In the genomic region with DNA sequence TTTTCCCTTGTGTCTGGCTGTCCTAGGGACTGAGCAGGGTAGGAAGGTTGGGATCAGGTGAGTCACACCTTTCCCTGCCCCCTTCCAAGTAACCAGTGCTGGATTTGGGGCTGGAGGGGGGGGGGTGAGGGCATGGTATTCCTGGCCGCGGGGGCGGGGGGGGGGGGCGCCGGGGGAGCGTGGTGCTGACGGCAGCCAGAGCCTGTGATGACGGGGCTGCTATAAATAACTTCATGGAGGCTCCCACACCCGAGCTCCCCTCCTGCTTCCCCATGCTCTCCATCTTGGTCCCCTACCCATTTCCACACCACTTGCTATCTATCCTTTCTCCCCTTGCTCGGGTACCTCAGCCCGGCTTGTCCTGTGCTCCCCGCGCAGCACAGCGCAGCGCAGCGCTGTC, we compare ENCODE assay signal across 8 mouse cellular contexts. TPM values are rescaled to one million over a fixed set of nuclear protein-coding genes. Genes with fewer than 3 reads are reported as not detected.
DNase-seq lines count a peak whose midpoint lies in the region; TF ChIP-seq lines count a peak whose summit lies in the region.

No protein-coding gene starts in this region.

- no peaks in the 10 kb centered on the region for H3K9me3 ChIP-seq in heart, embryonic 10.5 days
- no peaks in the 10 kb centered on the region for H3K9me3 ChIP-seq in embryonic facial prominence, embryonic 10.5 days
- no peaks in the 10 kb centered on the region for H3K9me3 ChIP-seq in midbrain, embryonic 10.5 days (replicated peaks)

- no peak for TF ChIP-seq CTCF in thymus, adult 2 months (IDR thresholded peaks at IDR 0.05; ENCODE audit: borderline replicate concordance, control insufficient read depth, extremely low read depth, insufficient read depth, low read length, poor library complexity)

- H3K4me1 ChIP-seq in heart, embryonic 10.5 days: peaks cover 82% of the 10 kb centered on the region
- peaks cover 54% of the 10 kb centered on the region for H3K4me1 ChIP-seq in embryonic facial prominence, embryonic 10.5 days
- H3K4me1 ChIP-seq in midbrain, embryonic 10.5 days: peaks cover 62% of the 10 kb centered on the region
- peaks cover 20% of the 10 kb centered on the region for H3K4me1 ChIP-seq in thymus, adult 2 months (replicated peaks; ENCODE audit: control insufficient read depth, insufficient read depth, low read length)

- H3K27ac ChIP-seq in heart, embryonic 10.5 days: peak overlapping the region; percentile 89
- H3K27ac ChIP-seq in embryonic facial prominence, embryonic 10.5 days (replicated peaks): peak overlapping the region; percentile 88
- H3K27ac ChIP-seq in midbrain, embryonic 10.5 days (replicated peaks): peak overlapping the region; percentile 64
- H3K27ac ChIP-seq in thymus, adult 2 months (ENCODE audit: control insufficient read depth, insufficient read depth, low read length): no peak overlapping the region

- no peak for DNase-seq in heart, embryonic 10.5 days (ENCODE audit: low spot score)
- no peak for DNase-seq in heart, adult 8-10 months (ENCODE audit: low spot score)
- no peak for DNase-seq in embryonic facial prominence, embryonic 10.5 days (ENCODE audit: low spot score)
- DNase-seq in heart, postnatal 10 days: peak; percentile 42 to 50
- no peak for DNase-seq in midbrain, embryonic 10.5 days (ENCODE audit: low spot score)
- no peak for DNase-seq in cerebellum, adult 18-20 months
- no peak for DNase-seq in cerebellum, postnatal 36 days
- DNase-seq in thymus, adult 2 months: no peak

- peak overlapping the region; percentile 59 for H3K4me3 ChIP-seq in heart, embryonic 10.5 days
- H3K4me3 ChIP-seq in embryonic facial prominence, embryonic 10.5 days: peak overlapping the region; percentile 77
- peak overlapping the region; percentile 80 for H3K4me3 ChIP-seq in midbrain, embryonic 10.5 days
- H3K4me3 ChIP-seq in thymus, adult 2 months (ENCODE audit: control insufficient read depth, insufficient read depth, low read length): no peak overlapping the region

- WGBS in heart, embryonic 10.5 days: 7% methylated on average over 11 of the region's 16 CpGs
- WGBS in embryonic facial prominence, embryonic 10.5 days: 15% methylated on average over 15 of the region's 16 CpGs
- 16% methylated on average over 15 of the region's 16 CpGs for WGBS in midbrain, embryonic 10.5 days
- WGBS in thymus, adult 2 months: 72% methylated on average over 16 of the region's 16 CpGs

- H3K27me3 ChIP-seq in heart, embryonic 10.5 days (ENCODE audit: insufficient read depth, poor library complexity, severe bottlenecking): no peaks in the 10 kb centered on the region
- H3K27me3 ChIP-seq in embryonic facial prominence, embryonic 10.5 days (replicated peaks; ENCODE audit: low read depth, poor library complexity, severe bottlenecking): peaks cover 18% of the 10 kb centered on the region
- H3K27me3 ChIP-seq in midbrain, embryonic 10.5 days (ENCODE audit: low read depth, poor library complexity, severe bottlenecking): 0 out of 2 replicates have a peak, but pooled peaks cover 12% of the 10 kb centered on the region
- peaks cover 6% of the 10 kb centered on the region; the same call in 1 of the 2 replicates for H3K27me3 ChIP-seq in thymus, adult 2 months (ENCODE audit: control insufficient read depth, insufficient read depth, low read length)

- intact Hi-C loops in heart, postnatal 10 days (cut with DNase I): no loop called here

- H3K36me3 ChIP-seq in heart, embryonic 10.5 days: peaks cover 40% of the 10 kb centered on the region
- peaks cover 52% of the 10 kb centered on the region for H3K36me3 ChIP-seq in embryonic facial prominence, embryonic 10.5 days (replicated peaks)
- H3K36me3 ChIP-seq in midbrain, embryonic 10.5 days: peaks cover 43% of the 10 kb centered on the region
- no peaks in the 10 kb centered on the region for H3K36me3 ChIP-seq in thymus, adult 2 months (ENCODE audit: control insufficient read depth, insufficient read depth, low read length)

- no peak for TF ChIP-seq POLR2A in thymus, adult 2 months (IDR thresholded peaks at IDR 0.05; ENCODE audit: control insufficient read depth, extremely low read depth, insufficient read depth, low read length, poor library complexity)

RNA-seq across cellular contexts. Expression of a gene that starts 12.7 kb away (rescaled TPM):
- 0.86 and 1.6 TPM in 2 replicates for polyA plus RNA-seq in heart, embryonic 10.5 days (2016; fragmentation: Nextera tagmentation; extraction: Ambion mirVana)
- 1 to 10 TPM; 3.6 to 5.2 (median 4.7) TPM for total RNA-seq in heart, adult 8-10 months (2022)
- 1.4 and 1.6 TPM in 2 replicates for polyA plus RNA-seq in embryonic facial prominence, embryonic 10.5 days (2016; fragmentation: Nextera tagmentation; extraction: Ambion mirVana)
- total RNA-seq in heart, postnatal 10 days (2021): 10 to 100 TPM in 1 of 2 experiments, 1 to 10 TPM in 1; 9.3 to 10.8 TPM
- polyA plus RNA-seq in midbrain, embryonic 10.5 days (2016; fragmentation: Nextera tagmentation; extraction: Ambion mirVana): 1.5 TPM in 2 replicates
- 7.6 and 7.7 TPM in 2 replicates for polyA plus RNA-seq in thymus, adult 2 months (2012; rRNA removed)

RNA-seq across cellular contexts. Expression of a gene that starts 14.4 kb away (rescaled TPM):
- polyA plus RNA-seq in heart, embryonic 10.5 days (2016; fragmentation: Nextera tagmentation; extraction: Ambion mirVana): 155 and 167 TPM in 2 replicates
- 10 to 100 TPM; 91.9 to 98.0 (median 95.8) TPM for total RNA-seq in heart, adult 8-10 months (2022)
- 176 and 182 TPM in 2 replicates for polyA plus RNA-seq in embryonic facial prominence, embryonic 10.5 days (2016; fragmentation: Nextera tagmentation; extraction: Ambion mirVana)
- 100 to 1,000 TPM; 102 to 105 TPM for total RNA-seq in heart, postnatal 10 days (2021)
- polyA plus RNA-seq in midbrain, embryonic 10.5 days (2016; fragmentation: Nextera tagmentation; extraction: Ambion mirVana): 175 and 179 TPM in 2 replicates
- 235 and 251 TPM in 2 replicates for polyA plus RNA-seq in thymus, adult 2 months (2012; rRNA removed)

RNA-seq across cellular contexts. Expression of a gene that starts 19.2 kb away (rescaled TPM):
- 12.5 and 14.6 TPM in 2 replicates for polyA plus RNA-seq in heart, embryonic 10.5 days (2016; fragmentation: Nextera tagmentation; extraction: Ambion mirVana)
- 1 to 10 TPM in 3 of 4 experiments, not detected in 1; 1.5 to 3.4 (median 2.2) TPM for total RNA-seq in heart, adult 8-10 months (2022)
- 20.1 and 20.6 TPM in 2 replicates for polyA plus RNA-seq in embryonic facial prominence, embryonic 10.5 days (2016; fragmentation: Nextera tagmentation; extraction: Ambion mirVana)
- total RNA-seq in heart, postnatal 10 days (2021): 1 to 10 TPM; 2.7 to 4.9 TPM
- polyA plus RNA-seq in midbrain, embryonic 10.5 days (2016; fragmentation: Nextera tagmentation; extraction: Ambion mirVana): 18.6 and 18.8 TPM in 2 replicates
- 54.6 and 60.7 TPM in 2 replicates for polyA plus RNA-seq in thymus, adult 2 months (2012; rRNA removed)

RNA-seq across cellular contexts. Expression of a gene that starts 20.9 kb away (rescaled TPM):
- polyA plus RNA-seq in heart, embryonic 10.5 days (2016; fragmentation: Nextera tagmentation; extraction: Ambion mirVana): 6.0 and 7.3 TPM in 2 replicates
- 10 to 100 TPM; 15.4 to 20.7 (median 16.1) TPM for total RNA-seq in heart, adult 8-10 months (2022)
- polyA plus RNA-seq in embryonic facial prominence, embryonic 10.5 days (2016; fragmentation: Nextera tagmentation; extraction: Ambion mirVana): 3.8 and 4.7 TPM in 2 replicates
- 10 to 100 TPM; 10.1 to 12.4 TPM for total RNA-seq in heart, postnatal 10 days (2021)
- 3.1 and 4.7 TPM in 2 replicates for polyA plus RNA-seq in midbrain, embryonic 10.5 days (2016; fragmentation: Nextera tagmentation; extraction: Ambion mirVana)
- polyA plus RNA-seq in thymus, adult 2 months (2012; rRNA removed): 125 and 132 TPM in 2 replicates

RNA-seq across cellular contexts. Expression of a gene that starts 36.8 kb away (rescaled TPM):
- polyA plus RNA-seq in heart, embryonic 10.5 days (2016; fragmentation: Nextera tagmentation; extraction: Ambion mirVana): 6.7 and 8.3 TPM in 2 replicates
- under 1 TPM; 0.29 to 0.81 (median 0.48) TPM for total RNA-seq in heart, adult 8-10 months (2022)
- 11.6 and 12.1 TPM in 2 replicates for polyA plus RNA-seq in embryonic facial prominence, embryonic 10.5 days (2016; fragmentation: Nextera tagmentation; extraction: Ambion mirVana)
- 1 to 10 TPM; 3.9 to 4.1 TPM for total RNA-seq in heart, postnatal 10 days (2021)
- polyA plus RNA-seq in midbrain, embryonic 10.5 days (2016; fragmentation: Nextera tagmentation; extraction: Ambion mirVana): 10.6 and 12.1 TPM in 2 replicates
- 26.0 and 30.1 TPM in 2 replicates for polyA plus RNA-seq in thymus, adult 2 months (2012; rRNA removed)

Comparison
In these comparisons a context has a peak if more than half of its experiments do, and no peak if none do; other contexts are left out.
1. DNase-seq: peak in heart, postnatal 10 days (2 of 2); none in heart, embryonic 10.5 days (single experiment), heart, adult 8-10 months (single experiment), embryonic facial prominence, embryonic 10.5 days (single experiment), midbrain, embryonic 10.5 days (single experiment), cerebellum, adult 18-20 months (0 of 2), cerebellum, postnatal 36 days (0 of 2) and thymus, adult 2 months (single experiment).